Mouse (Mus musculus): ENCODE measurements around the gene Olfr58. TPM values are rescaled to one million over a fixed set of nuclear protein-coding genes. Genes with fewer than 3 reads are reported as not detected.
"Not testable (repeated sequence)": the region's sequence is repeated elsewhere in the genome, so short reads cannot be mapped to it uniquely, and the experiment has no call there.

Olfr58 gene
- not detected for total RNA-seq (2021)
- long read RNA-seq, experiment 1 = 0 reads
- long read RNA-seq, experiment 2 = 0 reads

- no peak for TF ChIP-seq CTCF (IDR thresholded peaks at IDR 0.05)
- intact Hi-C loops (cut with DNase I) = no loop called here
- Histone ChIP-seq H3K4me3 (no peak within 1 kb of the TSS), H3K27ac (no peak within 1 kb of the TSS)
- no peak for DNase-seq (ENCODE audit: extremely low spot score in 1 of 2, low spot score in 2 of 2)
Observed at GRCm38 (mm10) chr9:19779983-19780382, at the start of gene Olfr58. TSS of gene Olfr58 (plus strand) at chr9:19780283.

GRCm38 (mm10) chr9:19769136-19769535, 10.9 kb upstream of the Olfr58 start:
- H3K4me3 ChIP-seq = no peak overlapping the region
- no peak for DNase-seq (ENCODE audit: extremely low spot score in 1 of 2, low spot score in 2 of 2)
- no peak for TF ChIP-seq CTCF (IDR thresholded peaks at IDR 0.05)
- H3K27ac ChIP-seq = no peak overlapping the region
- intact Hi-C loops (cut with DNase I) = no loop called here

DNA sequence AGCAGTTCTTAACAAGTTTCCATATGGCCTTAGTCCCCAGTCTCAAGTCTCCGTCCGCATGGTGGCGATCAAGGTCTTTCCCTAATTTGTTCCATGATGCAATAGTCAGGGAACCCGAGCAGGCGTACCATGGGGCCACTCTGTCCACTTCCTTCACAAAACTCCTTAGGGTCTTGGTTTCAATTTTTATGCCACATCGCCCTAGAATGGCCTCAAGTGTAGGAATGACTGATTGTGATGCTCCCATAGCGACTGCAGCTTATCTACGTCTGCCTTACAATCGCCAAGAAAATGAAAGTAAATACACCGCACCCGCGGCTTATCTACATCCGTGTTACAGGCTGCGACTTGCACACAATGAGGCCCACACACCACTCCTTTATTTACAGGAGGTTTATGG, 10.4 kb upstream of the Olfr58 start:
- TF ChIP-seq CTCF (IDR thresholded peaks at IDR 0.05) = no peak

DNA sequence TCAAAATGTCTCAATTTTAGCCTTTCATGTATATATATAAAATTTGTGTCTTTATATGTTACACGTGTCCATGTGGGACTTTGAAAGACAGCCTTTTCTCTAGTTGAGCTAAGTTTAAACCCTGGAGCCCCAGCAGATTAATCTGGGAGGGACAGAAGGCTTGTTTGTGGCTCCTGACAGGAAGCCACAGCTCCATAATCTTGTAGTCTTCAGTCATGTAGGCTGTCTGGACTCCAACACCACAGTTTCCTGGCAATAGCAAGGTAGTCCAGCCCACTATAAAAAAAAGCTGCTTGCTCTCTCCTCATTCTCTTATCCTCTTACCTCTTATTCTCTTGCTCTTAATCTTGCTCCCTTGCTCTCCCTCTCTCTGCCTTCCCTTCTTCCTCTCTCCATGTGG, 22.9 kb downstream of the Olfr58 start:
- Histone ChIP-seq H3K27ac (no peak overlapping the region), H3K4me3 (no peak overlapping the region)
- intact Hi-C loops (cut with DNase I) = no loop called here
- DNase-seq (ENCODE audit: extremely low spot score in 1 of 2, low spot score in 2 of 2) = no peak
- TF ChIP-seq CTCF (IDR thresholded peaks at IDR 0.05) = no peak

More for the DNA sequence above, 10.4 kb upstream of the Olfr58 start:
- Histone ChIP-seq H3K4me3 (no peak overlapping the region), H3K27ac (no peak overlapping the region)
- intact Hi-C loops (cut with DNase I) = no loop called here
- DNase-seq (ENCODE audit: extremely low spot score in 1 of 2, low spot score in 2 of 2) = no peak

- H3K27ac ChIP-seq; H3K4me3 ChIP-seq; intact Hi-C loops (cut with DNase I); DNase-seq (ENCODE audit: extremely low spot score in 1 of 2, low spot score in 2 of 2): not testable (repeated sequence)
Observed at GRCm38 (mm10) chr9:19804606-19805005, 24.5 kb downstream of the Olfr58 start, which contains the start of gene Olfr859. TSS of gene Olfr859 (plus strand) at chr9:19804906.

Other genes with a start within 250 kb of the Olfr58 start
- not detected for gene Olfr853, start 239.2 kb upstream of the Olfr58 start, total RNA-seq (2021)
- gene Olfr854, start 212.9 kb upstream of the Olfr58 start, total RNA-seq (2021) = not detected
- gene Olfr855, start 197.7 kb upstream of the Olfr58 start, total RNA-seq (2021) = not detected
- gene Zfp317, start 158.2 kb upstream of the Olfr58 start, total RNA-seq (2021) = 10 to 100 TPM; 19.1 to 23.6 TPM
- gene Olfr857, start 70.8 kb upstream of the Olfr58 start, total RNA-seq (2021) = not detected
- gene Olfr859, start 24.6 kb downstream of the Olfr58 start, total RNA-seq (2021) = not detected
- gene Olfr860, start 69.5 kb downstream of the Olfr58 start, total RNA-seq (2021) = not detected
- not detected for gene Olfr862, start 107.7 kb downstream of the Olfr58 start, total RNA-seq (2021)
- gene Olfr77, start 136.6 kb downstream of the Olfr58 start, total RNA-seq (2021) = not detected
- not detected for gene Olfr866, start 247.8 kb downstream of the Olfr58 start, total RNA-seq (2021)

Data from left cerebral cortex, adult 2 months (tissue).